Mouse (Mus musculus) liver, embryonic 11.5 days (tissue): ENCODE measurements at regions not wholly inside any gene's neighbourhood (a gene's known extent, or its start where the extent isn't known, plus 50 kb on each side); places are given as distances from the start of the nearest gene placed in this dataset.

Source experiments
- ATAC-seq: fragments of 200-750 bp; cut with Nextera tagmentation; replicated peaks from 2 replicates; pipeline ENCODE4 v1.8.0; 2017; ENCODE audit warnings: moderate number of reproducible peaks, mild to moderate bottlenecking, moderate TSS enrichment, moderate library complexity; ENCODE audit not compliant: low FRiP score
- DNase-seq: peaks from one replicate; pipeline ENCODE4 v3.0.0-alpha.2; 2017; ENCODE audit warnings: low spot score
- H3K27ac ChIP-seq: fragments of 300-500 bp; sonication (generic); 2 replicates; pipeline ENCODE4 v1.5.1; 2014; ENCODE audit warnings: mild to moderate bottlenecking, low read depth, low read length, control low read depth
- H3K27me3 ChIP-seq: fragments of 300-500 bp; sonication (generic); replicated peaks from 2 replicates; pipeline ENCODE4 v1.6.1; 2014; ENCODE audit warnings: low read length, mixed read lengths; ENCODE audit not compliant: control insufficient read depth, insufficient read depth
- H3K36me3 ChIP-seq: fragments of 300-500 bp; sonication (generic); 2 replicates; pipeline ENCODE4 v1.6.1; 2014; ENCODE audit warnings: mild to moderate bottlenecking, low read length, moderate library complexity, mixed read lengths; ENCODE audit not compliant: control insufficient read depth, insufficient read depth
- H3K4me1 ChIP-seq: fragments of 300-500 bp; sonication (generic); replicated peaks from 2 replicates; pipeline ENCODE4 v1.6.1; 2014; ENCODE audit warnings: low read length, mixed read lengths; ENCODE audit not compliant: control insufficient read depth, insufficient read depth
- H3K4me2 ChIP-seq: fragments of 300-500 bp; sonication (generic); 2 replicates; pipeline ENCODE4 v1.6.1; 2014; ENCODE audit warnings: mild to moderate bottlenecking, control low read depth, moderate library complexity
- H3K4me3 ChIP-seq: fragments of 300-500 bp; sonication (generic); 2 replicates; pipeline ENCODE4 v1.5.1; 2014; ENCODE audit warnings: low read depth, low read length, control low read depth
- H3K9ac ChIP-seq: fragments of 300-500 bp; sonication (generic); 2 replicates; pipeline ENCODE4 v1.6.1; 2014; ENCODE audit warnings: low read depth, low read length, control low read depth
- H3K9me3 ChIP-seq: fragments of 300-500 bp; sonication (generic); 2 replicates; pipeline ENCODE4 v1.6.1; 2016; ENCODE audit warnings: low read length, inconsistent platforms, mixed read lengths; ENCODE audit not compliant: control insufficient read depth
- WGBS: fragments of 180-500 bp; shearing (Covaris S2); extraction: QIAGEN DNeasy Blood & Tissue Kit; methylation state at CpG from one replicate; pipeline ENCODE4 v1.1.7; 2014; 5-methylcytosine and 5-hydroxymethylcytosine counted together

- H3K4me3 ChIP-seq, result no peak overlapping the region
- no peaks in the 10 kb centered on the region for H3K36me3 ChIP-seq
- WGBS, result 11% methylated on average over 6 of the region's 6 CpGs
- H3K9me3 ChIP-seq, result no peaks in the 10 kb centered on the region
- H3K27ac ChIP-seq, result no peak overlapping the region
- peaks cover 2% of the 10 kb centered on the region; the same call in 1 of the 2 replicates for H3K4me1 ChIP-seq
- no peak overlapping the region for H3K4me2 ChIP-seq
- H3K27me3 ChIP-seq, result peaks cover 52% of the 10 kb centered on the region
- H3K9ac ChIP-seq, result no peak overlapping the region
- ATAC-seq (no peak), DNase-seq (no peak)
Measured at GRCm38 (mm10) chr11:117598170-117598583, 55.9 kb upstream of the Tnrc6c start.

- no peak for DNase-seq
- Histone ChIP-seq H3K9me3 (no peaks in the 10 kb centered on the region), H3K27ac (no peak overlapping the region), H3K36me3 (no peaks in the 10 kb centered on the region), H3K4me1 (peaks cover 2% of the 10 kb centered on the region; the same call in 1 of the 2 replicates), H3K9ac (no peak overlapping the region), H3K27me3 (peaks cover 52% of the 10 kb centered on the region), H3K4me2 (peak overlapping the region; percentile 27), H3K4me3 (peak overlapping the region; percentile 14; the same call in 1 of the 2 replicates)
- 2% methylated on average over 9 of the region's 9 CpGs for WGBS
- no peak for ATAC-seq
Measured at GRCm38 (mm10) chr11:117598610-117599009, 55.5 kb upstream of the Tnrc6c start.

DNA sequence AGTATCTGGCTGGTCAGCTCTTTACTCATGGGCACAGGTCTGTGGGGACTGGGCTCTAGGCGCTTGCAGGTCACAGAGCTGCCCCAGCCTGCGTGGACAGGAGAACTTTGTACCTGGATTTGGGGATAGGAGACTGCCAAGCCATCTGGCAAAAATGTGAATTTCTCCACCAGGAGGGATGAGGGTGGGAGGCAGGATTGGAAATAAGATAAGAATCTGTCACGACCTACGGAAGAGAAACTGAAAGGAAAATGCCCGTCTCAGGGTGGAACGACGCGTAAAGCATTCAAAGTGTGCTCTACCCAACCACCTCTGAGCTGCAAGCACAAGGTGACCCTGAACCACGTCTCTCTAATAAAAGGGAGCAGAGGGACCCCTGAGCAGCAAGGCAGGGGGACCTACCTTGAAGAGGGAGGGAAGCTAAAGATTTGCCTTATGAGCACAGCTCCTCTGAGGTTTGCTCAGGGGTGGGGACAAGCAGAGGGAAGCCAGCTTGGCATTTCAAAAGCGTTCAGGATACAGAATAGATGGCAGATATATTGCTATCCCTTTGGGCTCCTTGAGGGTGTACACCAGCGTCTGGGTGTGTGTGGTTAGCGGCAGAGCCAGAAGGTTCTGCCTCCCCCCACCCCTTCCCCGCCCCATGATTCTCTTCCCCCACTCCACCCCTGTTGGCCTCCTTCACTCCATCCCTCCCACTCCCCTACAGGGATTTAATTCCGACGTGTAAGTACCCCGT, 54.9 kb upstream of the Tnrc6c start:
- no peaks in the 10 kb centered on the region for H3K36me3 ChIP-seq
- no peak for ATAC-seq
- peak overlapping the region; percentile 19 for H3K4me3 ChIP-seq
- H3K9me3 ChIP-seq, result no peaks in the 10 kb centered on the region
- no peak overlapping the region for H3K9ac ChIP-seq
- peaks cover 2% of the 10 kb centered on the region; the same call in 1 of the 2 replicates for H3K4me1 ChIP-seq
- peak overlapping the region; percentile 27 for H3K4me2 ChIP-seq
- H3K27me3 ChIP-seq, result peaks cover 52% of the 10 kb centered on the region
- DNase-seq, result no peak
- no peak overlapping the region for H3K27ac ChIP-seq
- 6% methylated on average over 16 of the region's 16 CpGs for WGBS

- H3K4me3 ChIP-seq, result peak overlapping the region; percentile 19; the same call in 1 of the 2 replicates
- H3K27ac ChIP-seq, result no peak overlapping the region
- no peaks in the 10 kb centered on the region for H3K9me3 ChIP-seq
- H3K4me2 ChIP-seq, result peak overlapping the region; percentile 27
- H3K27me3 ChIP-seq, result peaks cover 52% of the 10 kb centered on the region
- ATAC-seq (no peak), DNase-seq (no peak)
- H3K36me3 ChIP-seq, result no peaks in the 10 kb centered on the region
- H3K4me1 ChIP-seq, result peaks cover 2% of the 10 kb centered on the region; the same call in 1 of the 2 replicates
- H3K9ac ChIP-seq, result no peak overlapping the region
- WGBS, result 16% methylated on average over 14 of the region's 14 CpGs
Measured at GRCm38 (mm10) chr11:117599788-117600263, 54.3 kb upstream of the Tnrc6c start.

DNA sequence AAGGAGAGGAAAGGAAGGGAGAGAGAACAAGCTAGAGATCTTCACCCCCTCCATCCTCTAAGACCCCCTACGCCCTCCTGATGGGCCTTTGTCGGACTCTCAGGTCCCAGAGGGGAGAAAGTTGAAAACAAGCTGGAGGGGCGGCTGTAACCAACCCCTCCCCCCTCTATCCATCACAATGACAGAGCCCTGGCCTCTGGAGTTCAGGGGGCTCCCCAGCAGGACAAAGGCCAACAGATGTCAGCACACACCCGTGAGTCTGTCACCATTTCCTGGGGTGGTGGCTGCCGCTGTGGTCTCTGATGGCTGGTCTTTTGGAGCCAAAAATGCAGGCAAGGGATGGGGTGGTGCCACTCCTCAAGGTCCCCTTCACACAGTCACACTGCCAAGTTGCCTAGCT, 52.9 kb upstream of the Tnrc6c start:
- H3K27me3 ChIP-seq, result peaks cover 60% of the 10 kb centered on the region
- 19% methylated on average over 5 of the region's 5 CpGs for WGBS
- no peak overlapping the region for H3K4me3 ChIP-seq
- no peaks in the 10 kb centered on the region for H3K9me3 ChIP-seq
- DNase-seq (no peak), ATAC-seq (no peak)
- H3K9ac ChIP-seq, result no peak overlapping the region
- H3K27ac ChIP-seq, result no peak overlapping the region
- peaks cover 2% of the 10 kb centered on the region for H3K4me1 ChIP-seq
- H3K36me3 ChIP-seq, result no peaks in the 10 kb centered on the region
- H3K4me2 ChIP-seq, result no peak overlapping the region

DNA sequence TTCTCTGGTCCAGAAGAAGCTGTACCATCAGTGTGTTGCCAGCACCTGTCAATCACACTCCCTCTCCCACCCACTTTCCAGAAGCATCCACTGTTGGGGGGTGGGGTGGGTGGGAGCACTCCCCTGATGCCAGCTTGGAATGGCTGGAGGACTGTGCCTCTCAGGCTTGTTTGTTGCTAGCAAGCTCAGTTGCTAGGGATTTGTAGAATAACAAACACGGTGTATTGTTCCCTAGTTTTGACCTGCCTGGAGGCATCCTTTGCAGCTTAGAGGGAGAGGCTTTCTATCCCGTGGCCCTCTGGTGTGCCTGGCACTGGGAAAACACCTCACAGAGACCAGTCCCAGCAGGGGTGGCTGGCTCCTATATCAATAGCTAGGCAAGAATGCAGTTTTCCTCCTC, 50.1 kb upstream of the Tnrc6c start:
- peaks cover 37% of the 10 kb centered on the region for H3K27me3 ChIP-seq
- WGBS, result 34% methylated on average over 2 of the region's 2 CpGs
- no peaks in the 10 kb centered on the region for H3K36me3 ChIP-seq
- H3K4me1 ChIP-seq, result peaks cover 2% of the 10 kb centered on the region
- H3K9me3 ChIP-seq, result no peaks in the 10 kb centered on the region
- DNase-seq (no peak), ATAC-seq (no peak)
- no peak overlapping the region for H3K4me3 ChIP-seq
- H3K4me2 ChIP-seq, result no peak overlapping the region
- no peak overlapping the region for H3K9ac ChIP-seq
- H3K27ac ChIP-seq, result no peak overlapping the region
